Mouse (Mus musculus): Measurements from ENCODE around the gene Cryzl1. TPM values are rescaled to one million over a fixed set of nuclear protein-coding genes. Genes with fewer than 3 reads are reported as not detected.

Gene Cryzl1
- polyA plus RNA-seq, 1 experiment from 2014 or later, result 48.2 TPM

DNA sequence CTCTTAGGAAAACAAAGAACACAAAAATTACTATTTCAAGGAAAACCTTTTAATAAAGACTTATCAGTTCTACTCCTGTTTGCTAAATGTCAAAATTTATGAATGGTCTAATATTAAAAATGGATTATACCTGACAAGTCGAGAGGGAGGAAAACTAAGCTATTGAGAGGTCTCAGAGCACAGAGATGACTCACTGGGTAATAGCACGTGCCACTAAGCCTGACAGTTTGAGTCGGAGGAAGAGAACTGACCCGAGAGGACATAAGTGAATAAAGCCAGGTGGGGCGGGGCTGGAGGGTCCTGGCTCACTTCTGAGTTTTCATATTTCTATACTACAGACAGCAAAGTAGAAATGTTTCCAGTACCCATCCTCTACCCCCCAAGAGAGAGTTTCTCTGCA lies 42.4 kb downstream of the Cryzl1 start:
- WGBS, result 80% methylated on average over 5 of the region's 5 CpGs
- no peak for ATAC-seq (ENCODE audit: insufficient number of reproducible peaks, low FRiP score)
- peaks cover 18% of the 10 kb centered on the region for H3K4me1 ChIP-seq (replicated peaks)
- no peaks in the 10 kb centered on the region for H3K27me3 ChIP-seq (replicated peaks)
- H3K36me3 ChIP-seq, result peaks cover 40% of the 10 kb centered on the region
- no peak overlapping the region for H3K4me3 ChIP-seq
- H3K9me3 ChIP-seq (replicated peaks), result no peaks in the 10 kb centered on the region
- no peak overlapping the region for H3K9ac ChIP-seq
- H3K4me2 ChIP-seq, result no peak overlapping the region
- H3K27ac ChIP-seq (ENCODE audit: poor library complexity, severe bottlenecking), result no peak overlapping the region

DNA sequence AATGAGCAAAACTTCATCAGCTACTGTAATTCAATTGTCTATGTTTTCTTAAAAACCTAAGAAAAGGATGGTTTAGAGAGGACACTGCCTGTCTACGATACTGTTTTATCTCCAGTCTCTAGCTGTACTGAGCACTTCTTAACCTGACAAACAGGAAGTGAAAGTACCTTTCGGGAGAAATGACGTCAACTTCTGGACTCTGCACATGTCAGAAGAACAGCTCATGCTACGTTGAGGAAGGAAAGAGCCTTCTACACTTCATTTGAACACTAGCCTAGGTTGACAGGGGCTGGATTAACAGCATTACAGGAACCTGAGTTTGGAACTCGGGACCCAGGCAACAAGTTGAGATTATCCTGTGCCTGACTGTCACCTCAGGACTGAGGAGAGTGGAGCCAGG lies 43.2 kb downstream of the Cryzl1 start:
- WGBS, result 74% methylated on average over 5 of the region's 5 CpGs
- Histone ChIP-seq H3K4me3 (no peak overlapping the region), H3K4me1 (replicated peaks) (peaks cover 18% of the 10 kb centered on the region), H3K9me3 (replicated peaks) (no peaks in the 10 kb centered on the region), H3K4me2 (no peak overlapping the region), H3K27me3 (replicated peaks) (no peaks in the 10 kb centered on the region), H3K9ac (no peak overlapping the region), H3K27ac (ENCODE audit: poor library complexity, severe bottlenecking) (no peak overlapping the region), H3K36me3 (peaks cover 48% of the 10 kb centered on the region)
- no peak for ATAC-seq (ENCODE audit: insufficient number of reproducible peaks, low FRiP score)

DNA sequence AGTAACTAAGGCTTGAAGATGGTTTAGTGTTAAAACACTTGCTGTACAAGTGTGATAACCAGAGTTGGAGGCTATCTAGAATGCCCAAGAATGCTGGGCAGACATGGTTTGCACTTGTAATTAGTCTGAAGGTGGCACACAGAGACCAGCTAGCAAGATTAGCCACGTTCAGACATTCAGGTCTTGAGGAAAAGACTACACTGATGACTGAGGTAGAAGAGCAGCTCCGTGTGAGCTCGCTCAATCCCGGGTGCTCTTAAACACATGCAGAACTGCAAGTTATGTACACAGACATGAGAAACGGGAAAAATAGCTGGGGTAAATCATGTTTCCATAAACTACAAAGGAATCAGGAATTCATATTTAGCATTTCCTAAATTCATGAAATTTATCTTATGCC lies 48.1 kb downstream of the Cryzl1 start:
- Histone ChIP-seq H3K9me3 (replicated peaks) (no peaks in the 10 kb centered on the region), H3K27me3 (replicated peaks) (no peaks in the 10 kb centered on the region), H3K9ac (no peak overlapping the region), H3K36me3 (peaks cover 80% of the 10 kb centered on the region), H3K4me1 (replicated peaks) (no peaks in the 10 kb centered on the region), H3K27ac (ENCODE audit: poor library complexity, severe bottlenecking) (no peak overlapping the region), H3K4me3 (no peak overlapping the region), H3K4me2 (no peak overlapping the region)
- WGBS, result 81% methylated on average over 5 of the region's 5 CpGs
- no peak for ATAC-seq (ENCODE audit: insufficient number of reproducible peaks, low FRiP score)

DNA sequence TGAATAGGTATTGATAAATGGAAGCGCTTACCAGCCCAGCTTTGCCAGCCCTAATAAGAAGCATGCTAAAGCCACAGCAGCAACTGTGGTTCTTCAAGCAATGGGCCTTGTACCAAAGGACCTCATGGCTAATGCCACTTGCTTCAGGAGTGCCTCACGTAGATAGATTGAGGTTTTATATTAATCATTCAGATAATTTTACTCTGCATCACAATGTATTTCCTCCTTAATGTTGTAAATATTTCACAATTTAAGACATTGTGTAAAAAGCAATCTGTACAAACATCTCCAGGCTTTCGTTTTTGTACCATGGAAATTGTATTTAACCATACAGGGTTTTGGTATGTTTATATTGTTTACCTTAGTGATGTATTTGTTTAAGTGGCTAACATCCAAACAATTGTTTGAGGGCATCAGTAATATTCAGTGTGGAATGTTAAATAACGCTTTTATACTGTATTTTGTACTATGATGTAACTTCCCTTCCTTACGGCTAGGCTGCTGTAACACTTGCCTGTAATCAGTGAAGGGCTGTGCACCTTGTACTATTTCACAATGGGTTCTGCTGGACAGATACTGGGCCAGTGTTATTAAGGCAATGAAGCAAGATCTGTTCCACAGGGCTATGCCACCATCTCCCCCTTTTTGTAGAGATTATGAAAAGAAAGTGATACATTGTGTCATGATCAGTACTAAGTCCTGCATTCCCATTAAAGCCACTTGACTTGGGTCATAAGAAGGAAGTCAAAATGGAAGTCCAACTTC lies 50.4 kb downstream of the Cryzl1 start:
- H3K9ac ChIP-seq, result no peak overlapping the region
- ATAC-seq (ENCODE audit: insufficient number of reproducible peaks, low FRiP score), result no peak
- no peaks in the 10 kb centered on the region for H3K9me3 ChIP-seq (replicated peaks)
- H3K4me2 ChIP-seq, result no peak overlapping the region
- no peaks in the 10 kb centered on the region for H3K27me3 ChIP-seq (replicated peaks)
- 91% methylated on average over 5 of the region's 5 CpGs for WGBS
- H3K4me3 ChIP-seq, result no peak overlapping the region
- H3K27ac ChIP-seq (ENCODE audit: poor library complexity, severe bottlenecking), result no peak overlapping the region
- peaks cover 74% of the 10 kb centered on the region for H3K36me3 ChIP-seq
- H3K4me1 ChIP-seq (replicated peaks), result no peaks in the 10 kb centered on the region

DNA sequence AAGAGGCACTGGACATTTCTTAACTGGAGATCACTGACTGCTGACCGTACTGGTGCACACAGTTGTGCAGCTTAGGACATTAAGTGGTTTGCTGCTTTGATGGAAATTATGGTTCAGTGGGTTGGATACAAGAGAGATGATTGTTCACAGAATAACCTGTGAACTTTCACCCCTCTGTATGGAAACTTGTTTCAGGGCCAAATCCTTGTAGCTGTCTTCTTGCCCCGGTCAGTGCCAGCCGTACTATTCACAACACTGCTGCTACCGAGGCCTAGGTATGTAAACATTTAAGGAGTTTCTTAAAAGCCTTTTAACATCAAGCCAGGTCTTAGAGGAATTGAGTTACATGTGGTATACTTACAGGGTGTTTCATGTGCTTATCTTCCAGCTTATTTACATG lies 54.3 kb downstream of the Cryzl1 start:
- WGBS, result 87% methylated on average over 4 of the region's 4 CpGs
- no peaks in the 10 kb centered on the region for H3K9me3 ChIP-seq (replicated peaks)
- no peak overlapping the region for H3K4me3 ChIP-seq
- H3K9ac ChIP-seq, result no peak overlapping the region
- H3K4me1 ChIP-seq (replicated peaks), result no peaks in the 10 kb centered on the region
- H3K27me3 ChIP-seq (replicated peaks), result no peaks in the 10 kb centered on the region
- H3K36me3 ChIP-seq, result peaks cover 77% of the 10 kb centered on the region
- H3K27ac ChIP-seq (ENCODE audit: poor library complexity, severe bottlenecking), result no peak overlapping the region
- no peak overlapping the region for H3K4me2 ChIP-seq
- no peak for ATAC-seq (ENCODE audit: insufficient number of reproducible peaks, low FRiP score)

DNA sequence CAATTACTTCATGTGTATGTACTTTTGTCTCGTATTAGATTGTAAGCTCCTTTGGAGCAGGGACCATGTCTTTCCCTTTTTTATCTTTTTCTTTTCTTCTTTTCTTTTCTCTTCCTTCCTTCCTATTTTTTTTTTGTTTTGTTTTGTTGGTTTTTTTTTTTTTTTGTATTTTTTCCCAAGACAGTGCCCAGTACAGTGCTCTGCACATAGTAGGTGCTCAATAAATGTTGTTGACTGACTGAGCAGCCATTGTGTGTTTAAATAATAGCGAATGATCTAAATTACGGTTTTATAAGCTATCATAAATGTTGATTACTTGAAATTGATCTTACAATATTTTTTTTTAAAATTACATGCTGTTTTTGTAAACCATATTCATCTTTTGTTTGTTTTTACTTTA lies 65.0 kb downstream of the Cryzl1 start:
- Histone ChIP-seq H3K9ac (no peak overlapping the region), H3K4me1 (replicated peaks) (no peaks in the 10 kb centered on the region), H3K4me2 (no peak overlapping the region), H3K27ac (ENCODE audit: poor library complexity, severe bottlenecking) (no peak overlapping the region), H3K27me3 (replicated peaks) (no peaks in the 10 kb centered on the region), H3K36me3 (peaks cover 81% of the 10 kb centered on the region), H3K9me3 (replicated peaks) (no peaks in the 10 kb centered on the region; the same call in 1 of the 2 replicates), H3K4me3 (no peak overlapping the region)
- ATAC-seq (ENCODE audit: insufficient number of reproducible peaks, low FRiP score), result no peak
- 95% methylated on average over 3 of the region's 3 CpGs for WGBS

DNA sequence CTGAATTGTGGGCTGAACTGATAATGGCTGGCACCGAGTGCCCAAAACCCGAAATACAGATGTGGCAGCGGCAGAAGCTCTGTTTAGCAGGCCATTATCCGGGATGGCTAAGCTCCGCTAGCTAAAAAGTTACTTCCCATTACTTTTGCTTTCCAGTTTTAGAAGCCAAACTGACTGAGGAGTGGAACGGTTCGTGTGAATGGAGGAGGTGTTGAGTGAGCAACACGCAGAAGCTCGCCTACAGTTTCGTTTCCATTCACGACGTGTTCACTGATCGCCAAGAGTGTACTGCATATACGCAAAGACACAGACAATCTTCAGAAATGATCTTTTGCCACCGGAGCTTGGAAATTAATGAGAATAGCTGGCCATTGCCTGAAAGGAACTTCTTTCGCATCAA lies 66.4 kb downstream of the Cryzl1 start:
- Histone ChIP-seq H3K27me3 (replicated peaks) (no peaks in the 10 kb centered on the region), H3K27ac (ENCODE audit: poor library complexity, severe bottlenecking) (no peak overlapping the region), H3K4me1 (replicated peaks) (no peaks in the 10 kb centered on the region), H3K9ac (no peak overlapping the region), H3K4me2 (no peak overlapping the region), H3K36me3 (peaks cover 87% of the 10 kb centered on the region), H3K4me3 (no peak overlapping the region), H3K9me3 (replicated peaks) (no peaks in the 10 kb centered on the region; the same call in 1 of the 2 replicates)
- no peak for ATAC-seq (ENCODE audit: insufficient number of reproducible peaks, low FRiP score)
- 90% methylated on average over 16 of the region's 16 CpGs for WGBS

DNA sequence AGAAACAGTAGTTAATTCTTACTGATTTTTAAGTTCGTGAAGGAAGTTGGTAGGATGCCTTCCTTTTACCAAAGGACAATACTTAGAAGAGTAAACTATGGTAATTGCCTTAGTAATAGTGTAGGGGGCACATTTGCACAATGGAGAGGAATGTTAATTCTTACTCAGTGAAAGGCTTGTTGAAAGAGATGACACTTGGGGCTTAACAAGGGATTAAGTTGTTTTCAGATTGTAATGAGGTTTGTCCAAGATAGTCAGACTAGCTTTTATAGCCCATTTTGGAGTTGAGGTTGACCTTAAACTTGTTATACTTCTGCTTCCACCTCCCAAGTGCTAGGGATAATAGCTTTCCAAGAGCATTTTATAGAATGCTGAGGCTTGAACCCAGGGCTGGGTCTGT lies 67.4 kb downstream of the Cryzl1 start:
- no peak for ATAC-seq (ENCODE audit: insufficient number of reproducible peaks, low FRiP score)
- Histone ChIP-seq H3K9ac (no peak overlapping the region), H3K27me3 (replicated peaks) (no peaks in the 10 kb centered on the region), H3K4me3 (no peak overlapping the region), H3K36me3 (peaks cover 87% of the 10 kb centered on the region), H3K27ac (ENCODE audit: poor library complexity, severe bottlenecking) (no peak overlapping the region), H3K9me3 (replicated peaks) (no peaks in the 10 kb centered on the region; the same call in 1 of the 2 replicates), H3K4me1 (replicated peaks) (no peaks in the 10 kb centered on the region), H3K4me2 (no peak overlapping the region)
- WGBS, result 93% methylated on average over 1 of the region's 1 CpGs

DNA sequence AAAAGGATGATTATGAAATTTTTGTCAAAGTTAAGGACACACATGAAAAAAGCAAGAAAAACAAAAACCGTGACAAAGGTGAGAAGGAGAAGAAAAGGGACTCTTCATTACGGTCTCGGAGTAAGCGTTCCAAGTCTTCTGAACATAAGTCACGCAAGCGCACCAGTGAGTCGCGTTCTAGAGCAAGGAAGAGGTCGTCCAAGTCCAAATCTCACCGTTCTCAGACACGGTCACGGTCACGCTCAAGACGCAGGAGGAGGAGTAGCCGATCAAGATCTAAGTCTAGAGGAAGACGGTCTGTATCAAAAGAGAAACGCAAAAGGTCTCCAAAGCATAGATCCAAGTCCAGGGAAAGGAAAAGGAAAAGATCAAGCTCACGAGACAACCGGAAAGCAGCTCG lies 69.0 kb downstream of the Cryzl1 start:
- H3K4me3 ChIP-seq, result no peak overlapping the region
- H3K9ac ChIP-seq, result no peak overlapping the region
- 93% methylated on average over 20 of the region's 20 CpGs for WGBS
- H3K4me2 ChIP-seq, result no peak overlapping the region
- H3K27me3 ChIP-seq (replicated peaks), result no peaks in the 10 kb centered on the region
- no peaks in the 10 kb centered on the region; the same call in 1 of the 2 replicates for H3K9me3 ChIP-seq (replicated peaks)
- no peak for ATAC-seq (ENCODE audit: insufficient number of reproducible peaks, low FRiP score)
- no peaks in the 10 kb centered on the region for H3K4me1 ChIP-seq (replicated peaks)
- H3K27ac ChIP-seq (ENCODE audit: poor library complexity, severe bottlenecking), result no peak overlapping the region
- peaks cover 87% of the 10 kb centered on the region for H3K36me3 ChIP-seq

DNA sequence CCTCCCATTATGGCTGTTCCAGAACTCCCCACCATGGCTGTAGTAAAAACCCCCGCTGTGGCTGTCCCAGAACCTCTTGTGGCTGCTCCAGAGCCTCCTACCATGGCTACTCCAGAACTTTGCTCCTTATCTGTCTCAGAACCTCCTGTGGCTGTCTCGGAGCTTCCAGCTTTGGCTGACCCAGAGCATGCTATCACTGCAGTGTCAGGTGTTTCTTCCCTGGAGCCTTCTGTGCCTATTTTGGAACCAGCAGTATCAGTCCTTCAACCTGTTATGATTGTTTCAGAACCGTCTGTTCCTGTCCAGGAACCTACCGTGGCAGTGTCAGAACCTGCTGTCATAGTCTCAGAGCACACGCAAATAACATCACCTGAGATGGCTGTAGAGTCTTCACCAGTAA lies 70.3 kb downstream of the Cryzl1 start:
- Histone ChIP-seq H3K4me2 (no peak overlapping the region), H3K4me1 (replicated peaks) (no peaks in the 10 kb centered on the region), H3K9me3 (replicated peaks) (no peaks in the 10 kb centered on the region; the same call in 1 of the 2 replicates), H3K36me3 (peaks cover 86% of the 10 kb centered on the region), H3K27ac (ENCODE audit: poor library complexity, severe bottlenecking) (no peak overlapping the region), H3K4me3 (no peak overlapping the region), H3K27me3 (replicated peaks) (no peaks in the 10 kb centered on the region), H3K9ac (no peak overlapping the region)
- no peak for ATAC-seq (ENCODE audit: insufficient number of reproducible peaks, low FRiP score)
- 83% methylated on average over 5 of the region's 5 CpGs for WGBS

DNA sequence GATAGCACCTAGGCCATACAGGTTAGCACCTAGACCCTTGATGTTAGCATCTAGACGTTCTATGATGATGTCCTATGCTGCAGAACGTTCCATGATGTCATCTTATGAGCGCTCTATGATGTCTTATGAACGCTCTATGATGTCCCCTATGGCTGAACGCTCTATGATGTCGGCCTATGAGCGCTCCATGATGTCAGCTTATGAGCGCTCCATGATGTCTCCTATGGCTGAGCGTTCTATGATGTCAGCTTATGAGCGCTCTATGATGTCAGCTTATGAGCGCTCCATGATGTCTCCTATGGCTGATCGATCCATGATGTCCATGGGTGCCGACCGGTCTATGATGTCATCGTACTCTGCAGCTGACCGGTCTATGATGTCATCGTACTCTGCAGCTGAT lies 71.5 kb downstream of the Cryzl1 start:
- no peak; the same call in 1 of the 2 replicates for ATAC-seq (ENCODE audit: insufficient number of reproducible peaks, low FRiP score)
- Histone ChIP-seq H3K4me3 (no peak overlapping the region), H3K36me3 (peaks cover 81% of the 10 kb centered on the region), H3K9me3 (replicated peaks) (no peaks in the 10 kb centered on the region; the same call in 1 of the 2 replicates), H3K4me2 (no peak overlapping the region), H3K27me3 (replicated peaks) (no peaks in the 10 kb centered on the region), H3K9ac (no peak overlapping the region), H3K27ac (ENCODE audit: poor library complexity, severe bottlenecking) (no peak overlapping the region), H3K4me1 (replicated peaks) (0 out of 2 replicates have a peak, but pooled peaks cover under 1% of the 10 kb centered on the region)
- WGBS, result 96% methylated on average over 17 of the region's 17 CpGs

DNA sequence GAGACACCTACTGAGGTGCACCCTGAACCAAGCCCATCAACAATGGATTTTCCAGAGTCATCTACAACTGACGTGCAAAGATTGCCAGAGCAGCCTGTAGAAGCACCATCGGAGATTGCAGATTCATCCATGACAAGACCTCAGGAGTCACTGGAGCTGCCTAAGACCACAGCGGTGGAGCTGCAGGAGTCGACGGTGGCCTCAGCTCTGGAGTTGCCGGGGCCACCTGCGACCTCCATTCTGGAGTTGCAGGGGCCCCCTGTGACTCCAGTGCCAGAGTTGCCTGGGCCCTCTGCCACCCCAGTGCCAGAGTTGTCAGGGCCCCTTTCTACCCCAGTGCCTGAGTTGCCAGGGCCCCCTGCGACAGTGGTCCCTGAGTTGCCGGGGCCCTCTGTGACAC lies 73.5 kb downstream of the Cryzl1 start:
- WGBS, result 96% methylated on average over 9 of the region's 9 CpGs
- H3K4me2 ChIP-seq, result no peak overlapping the region
- ATAC-seq (ENCODE audit: insufficient number of reproducible peaks, low FRiP score), result no peak
- H3K27ac ChIP-seq (ENCODE audit: poor library complexity, severe bottlenecking), result no peak overlapping the region
- H3K9ac ChIP-seq, result no peak overlapping the region
- no peaks in the 10 kb centered on the region; the same call in 1 of the 2 replicates for H3K9me3 ChIP-seq (replicated peaks)
- peaks cover 79% of the 10 kb centered on the region for H3K36me3 ChIP-seq
- 0 out of 2 replicates have a peak, but pooled peaks cover 5% of the 10 kb centered on the region for H3K4me1 ChIP-seq (replicated peaks)
- no peaks in the 10 kb centered on the region for H3K27me3 ChIP-seq (replicated peaks)
- no peak overlapping the region for H3K4me3 ChIP-seq

All from heart, embryonic 12.5 days (tissue).